Mouse (Mus musculus) forelimb bud, embryonic 11.5 days (tissue): Measurements from ENCODE around the gene Rrm1.
"Not testable (repeated sequence)": the region's sequence is repeated elsewhere in the genome, so short reads cannot be mapped to it uniquely, and the experiment has no call there.

Source experiments
- DNase-seq: peaks from one replicate; pipeline ENCODE4 v3.0.0-alpha.2; 2012; ENCODE audit warnings: low read depth, low spot score

Gene Rrm1

GRCm38 (mm10) chr7:102477377-102477776 is 35.9 kb downstream of the Rrm1 start:
- no peak for DNase-seq

GRCm38 (mm10) chr7:102478425-102478824 is 36.9 kb downstream of the Rrm1 start:
- DNase-seq = no peak

GRCm38 (mm10) chr7:102478926-102479325 is 37.4 kb downstream of the Rrm1 start:
- no peak for DNase-seq

- no peak for DNase-seq
Measured at GRCm38 (mm10) chr7:102479368-102480078, 38.0 kb downstream of the Rrm1 start.

GRCm38 (mm10) chr7:102480821-102481220 is 39.3 kb downstream of the Rrm1 start:
- no peak for DNase-seq

GRCm38 (mm10) chr7:102481579-102481978 is 40.1 kb downstream of the Rrm1 start, which contains the start of gene Olfr543:
Olfr543 (minus strand) TSS chr7:102481679.
- no peak for DNase-seq

- DNase-seq = no peak
Measured at GRCm38 (mm10) chr7:102483665-102484064, 42.2 kb downstream of the Rrm1 start.

- DNase-seq = not testable (repeated sequence)
Measured at GRCm38 (mm10) chr7:102484766-102485165, 43.3 kb downstream of the Rrm1 start.

- DNase-seq = no peak
Measured at GRCm38 (mm10) chr7:102486105-102486504, 44.6 kb downstream of the Rrm1 start.

GRCm38 (mm10) chr7:102488161-102488560 is 46.7 kb downstream of the Rrm1 start, which contains the start of gene Olfr544:
Olfr544 (minus strand) TSS chr7:102488313.
- no peak for DNase-seq

GRCm38 (mm10) chr7:102494416-102494815 is 52.9 kb downstream of the Rrm1 start:
- DNase-seq = not testable (repeated sequence)

- DNase-seq = no peak
Measured at GRCm38 (mm10) chr7:102499473-102499872, 58.0 kb downstream of the Rrm1 start, which contains the start of gene Olfr545. Olfr545 (minus strand) TSS chr7:102499573.

GRCm38 (mm10) chr7:102501986-102502385 is 60.5 kb downstream of the Rrm1 start:
- no peak for DNase-seq

- DNase-seq = peak; percentile 77
Measured at GRCm38 (mm10) chr7:102506848-102507247, 65.4 kb downstream of the Rrm1 start.

- no peak for DNase-seq
Measured at GRCm38 (mm10) chr7:102508066-102508465, 66.6 kb downstream of the Rrm1 start.

GRCm38 (mm10) chr7:102508666-102509065 is 67.2 kb downstream of the Rrm1 start:
- DNase-seq = no peak

GRCm38 (mm10) chr7:102509726-102510125 is 68.2 kb downstream of the Rrm1 start:
- DNase-seq = no peak

- no peak for DNase-seq
Measured at GRCm38 (mm10) chr7:102511927-102512326, 70.4 kb downstream of the Rrm1 start.

- DNase-seq = peak; percentile 78
Measured at GRCm38 (mm10) chr7:102512814-102513435, 71.4 kb downstream of the Rrm1 start.

- DNase-seq = no peak
Measured at GRCm38 (mm10) chr7:102514144-102514543, 72.6 kb downstream of the Rrm1 start.

GRCm38 (mm10) chr7:102516261-102517050 is 75.0 kb downstream of the Rrm1 start:
- DNase-seq = no peak

- DNase-seq = no peak
Measured at GRCm38 (mm10) chr7:102517051-102517335, 75.5 kb downstream of the Rrm1 start.
